Mouse (Mus musculus) C2C12 (cell line): Measurements from ENCODE around the gene Dok5. TPM values are rescaled to one million over a fixed set of nuclear protein-coding genes. Genes with fewer than 3 reads are reported as not detected.

Source experiments
- H3K27me3 ChIP-seq: one replicate; pipeline ENCODE4 v1.6.1; 2011; ENCODE audit not compliant: control insufficient read depth, insufficient read depth, insufficient read length
- H3K36me3 ChIP-seq: one replicate; pipeline ENCODE4 v1.6.1; 2011; ENCODE audit not compliant: control insufficient read depth, insufficient read depth
- H3K4me3 ChIP-seq: one replicate; pipeline ENCODE4 v1.5.1; 2011; ENCODE audit warnings: mild to moderate bottlenecking, control low read depth; ENCODE audit not compliant: poor library complexity, insufficient read depth, severe bottlenecking
- H3K79me2 ChIP-seq: one replicate; pipeline ENCODE4 v1.6.1; 2011; ENCODE audit not compliant: control insufficient read depth, insufficient read depth
- H3K79me3 ChIP-seq: one replicate; pipeline ENCODE4 v1.6.1; 2011; ENCODE audit warnings: low read depth, control low read depth
- H3ac ChIP-seq: one replicate; pipeline ENCODE3; 2011; ENCODE audit warnings: low read depth; ENCODE audit not compliant: control insufficient read depth, insufficient read length
- CEBPB ChIP-seq: IDR thresholded peaks from one replicate; pipeline ENCODE4 v1.6.1; 2011; ENCODE audit warnings: low read depth, mild to moderate bottlenecking, control low read depth, moderate library complexity
- CTCF ChIP-seq: IDR thresholded peaks from one replicate; pipeline ENCODE4 v1.5.1; 2011; ENCODE audit not compliant: control insufficient read depth, insufficient read depth, insufficient read length
- FOSL1 ChIP-seq: IDR thresholded peaks from one replicate; pipeline ENCODE4 v1.8.0; 2011; ENCODE audit warnings: mild to moderate bottlenecking, low read length; ENCODE audit not compliant: poor library complexity, insufficient read depth, severe bottlenecking
- MAX ChIP-seq: IDR thresholded peaks from one replicate; pipeline ENCODE4 v1.6.1; 2011; ENCODE audit warnings: mild to moderate bottlenecking, control low read depth
- MYOD1 ChIP-seq: IDR thresholded peaks from one replicate; pipeline ENCODE4 v1.6.1; 2011; ENCODE audit warnings: low read depth; ENCODE audit not compliant: control insufficient read depth, insufficient read length
- MYOG ChIP-seq: IDR thresholded peaks from one replicate; pipeline ENCODE4 v1.6.1; 2011; ENCODE audit not compliant: control insufficient read depth, insufficient read length; ENCODE audit errors: extremely low read depth
- USF1 ChIP-seq: IDR thresholded peaks from one replicate; pipeline ENCODE4 v1.6.1; 2011; ENCODE audit warnings: low read depth, mild to moderate bottlenecking, control low read depth, moderate library complexity
- polyA plus RNA-seq: library from polyadenylated mRNA; unstranded; fragments of >200 nt; fragmentation: generic; extraction: Trizol; gene quantifications from one replicate; pipeline ENCODE4 v1.2.1, GENCODE M21; 2012; ENCODE audit warnings: missing spikeins

Gene Dok5
- polyA plus RNA-seq, 1 experiment, result not detected

DNA sequence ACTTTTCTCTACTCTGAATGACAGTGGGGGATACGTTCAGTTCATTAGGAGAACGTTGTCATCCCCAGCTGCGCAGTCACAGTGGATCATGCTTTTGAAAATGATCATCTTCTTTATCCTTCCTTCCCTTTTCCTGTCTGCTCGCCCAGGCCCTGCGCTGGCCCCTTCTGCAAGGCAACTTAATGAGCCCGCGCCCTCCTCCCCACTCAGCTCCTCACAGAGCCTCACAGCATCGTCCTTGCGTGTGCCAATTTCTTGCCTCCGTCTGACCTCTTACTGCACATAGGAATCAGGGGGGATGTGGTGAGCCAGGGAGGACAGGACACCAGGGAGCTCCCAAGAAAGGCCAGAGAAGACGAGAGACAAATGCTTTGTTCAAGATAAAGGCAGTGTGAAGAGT is 182.3 kb downstream of the Dok5 start:
- H3K4me3 ChIP-seq, result no peak overlapping the region
- TF ChIP-seq MAX, result no peak
- TF ChIP-seq MYOD1, result no peak
- no peak for TF ChIP-seq CEBPB
- TF ChIP-seq FOSL1, result no peak
- TF ChIP-seq CTCF, result no peak
- no peak for TF ChIP-seq USF1
- no peak for TF ChIP-seq MYOG

DNA sequence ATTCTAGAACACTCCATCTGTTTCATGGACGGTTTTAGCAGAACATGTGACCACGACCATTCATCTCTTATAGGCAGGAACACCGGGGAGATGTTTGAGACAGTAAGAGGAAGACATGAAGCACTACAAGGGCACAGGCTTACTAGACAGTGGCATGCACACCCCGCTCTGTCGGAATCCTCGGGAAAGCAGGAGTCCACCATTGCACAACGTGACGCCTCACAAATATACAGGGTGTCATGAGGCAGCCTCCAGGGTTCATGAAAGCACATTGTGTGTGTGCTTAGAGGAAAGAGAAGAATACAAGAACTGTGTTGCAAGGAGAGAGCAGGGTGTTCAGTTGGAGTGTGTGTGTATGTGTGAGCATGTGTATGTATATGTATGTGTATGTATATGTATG is 184.0 kb downstream of the Dok5 start:
- no peaks in the 10 kb centered on the region for H3K79me2 ChIP-seq

More for the DNA sequence above, 182.3 kb downstream of the Dok5 start:
- no peaks in the 10 kb centered on the region for H3K27me3 ChIP-seq
- no peaks in the 10 kb centered on the region for H3K36me3 ChIP-seq
- H3K79me3 ChIP-seq, result no peaks in the 10 kb centered on the region
- H3K79me2 ChIP-seq, result no peaks in the 10 kb centered on the region
- H3ac ChIP-seq, result no peak overlapping the region

DNA sequence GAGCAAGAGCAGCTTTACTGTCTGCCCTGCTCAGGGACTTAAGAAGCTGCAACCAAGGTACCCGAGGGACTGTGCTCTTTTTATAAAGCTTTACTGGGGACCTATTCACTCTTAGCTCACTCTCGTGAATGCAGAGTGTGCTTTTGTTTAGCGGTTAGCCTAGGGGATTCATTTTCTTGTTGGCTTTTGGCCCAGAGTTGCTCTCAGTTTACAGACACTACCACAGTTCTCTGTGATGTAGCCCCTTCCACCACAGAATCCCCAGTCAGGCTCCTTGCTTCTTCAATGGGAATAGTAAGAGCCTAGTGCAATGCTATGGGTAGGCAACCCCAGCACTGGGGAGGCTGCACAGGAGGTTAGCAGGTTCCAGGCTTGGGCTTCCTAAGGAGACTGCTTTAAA is 190.7 kb downstream of the Dok5 start:
- Histone ChIP-seq H3K4me3 (no peak overlapping the region), H3K79me3 (no peaks in the 10 kb centered on the region), H3K36me3 (no peaks in the 10 kb centered on the region), H3K79me2 (no peaks in the 10 kb centered on the region), H3K27me3 (no peaks in the 10 kb centered on the region), H3ac (no peak overlapping the region)
- TF ChIP-seq MAX (no peak), CTCF (no peak), MYOG (no peak), USF1 (no peak), MYOD1 (no peak), CEBPB (no peak), FOSL1 (no peak)

More for the DNA sequence above, 184.0 kb downstream of the Dok5 start:
- no peaks in the 10 kb centered on the region for H3K27me3 ChIP-seq
- TF ChIP-seq CEBPB (no peak), FOSL1 (no peak), USF1 (no peak), MYOG (no peak), MYOD1 (no peak), MAX (no peak), CTCF (no peak)
- H3ac ChIP-seq, result no peak overlapping the region
- H3K4me3 ChIP-seq, result no peak overlapping the region
- H3K79me3 ChIP-seq, result no peaks in the 10 kb centered on the region
- no peaks in the 10 kb centered on the region for H3K36me3 ChIP-seq

DNA sequence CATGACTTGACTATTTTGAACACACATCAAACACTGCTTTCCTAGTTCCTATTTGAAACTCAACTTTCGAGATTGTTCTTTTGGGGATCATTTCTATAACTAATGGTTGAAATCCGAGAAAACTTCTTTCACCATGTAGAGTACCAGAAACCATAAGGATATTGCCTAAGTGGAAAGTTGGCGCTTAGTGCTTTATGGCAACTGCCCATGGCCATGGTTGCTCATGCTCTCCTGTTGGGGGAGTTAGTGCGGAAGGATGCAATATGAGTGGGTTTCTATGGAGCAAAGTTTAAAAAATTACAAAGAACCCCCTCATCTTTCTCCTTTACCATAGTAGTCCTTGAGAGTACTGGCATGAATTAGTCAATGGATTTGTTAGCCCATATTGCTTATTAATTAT is 192.5 kb downstream of the Dok5 start:
- Histone ChIP-seq H3K79me2 (no peaks in the 10 kb centered on the region), H3ac (no peak overlapping the region), H3K36me3 (no peaks in the 10 kb centered on the region), H3K27me3 (no peaks in the 10 kb centered on the region), H3K4me3 (no peak overlapping the region), H3K79me3 (no peaks in the 10 kb centered on the region)
- TF ChIP-seq MYOD1 (no peak), USF1 (no peak), MYOG (no peak), CTCF (no peak), CEBPB (no peak), FOSL1 (no peak), MAX (no peak)

DNA sequence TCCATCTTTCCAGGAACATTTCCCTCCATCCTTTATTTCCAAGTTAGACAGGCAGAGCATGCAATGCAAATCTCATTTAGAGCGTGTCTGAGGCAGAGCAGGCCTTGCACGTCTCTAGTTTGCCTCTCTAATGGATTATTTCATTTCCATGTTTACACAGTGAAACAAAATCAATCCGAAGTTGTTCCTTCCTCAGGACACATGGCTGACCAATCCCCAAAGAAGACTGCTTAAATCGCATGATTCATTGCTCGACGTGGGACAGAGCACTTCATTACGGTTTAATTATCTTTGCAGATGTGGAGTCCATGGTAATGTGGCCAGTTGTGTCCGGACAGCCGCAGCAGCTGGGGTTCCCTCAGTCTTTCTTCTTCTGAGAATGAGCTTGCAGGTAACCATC is 194.6 kb downstream of the Dok5 start:
- H3K4me3 ChIP-seq, result no peak overlapping the region
- TF ChIP-seq USF1, result no peak
- no peak for TF ChIP-seq MYOG
- no peak for TF ChIP-seq MYOD1
- no peak for TF ChIP-seq CEBPB
- no peak for TF ChIP-seq CTCF
- no peak for TF ChIP-seq FOSL1
- no peak for TF ChIP-seq MAX
- H3K36me3 ChIP-seq, result no peaks in the 10 kb centered on the region
- no peaks in the 10 kb centered on the region for H3K79me3 ChIP-seq
- H3K79me2 ChIP-seq, result no peaks in the 10 kb centered on the region
- H3ac ChIP-seq, result no peak overlapping the region
- no peaks in the 10 kb centered on the region for H3K27me3 ChIP-seq

Other genes with a start within 250 kb of the Dok5 start
- 42.9 TPM for gene Pfdn4, start 235.4 kb upstream of the Dok5 start, polyA plus RNA-seq
- gene Cyp24a1, start 234.7 kb upstream of the Dok5 start, polyA plus RNA-seq, result not detected
- not detected for gene 4930470P17Rik, start 129.8 kb upstream of the Dok5 start, polyA plus RNA-seq